Mouse (Mus musculus): Measurements from ENCODE around the gene Fgfbp3.
"Not testable (repeated sequence)": the region's sequence is repeated elsewhere in the genome, so short reads cannot be mapped to it uniquely, and the experiment has no call there.

Gene Fgfbp3

DNA sequence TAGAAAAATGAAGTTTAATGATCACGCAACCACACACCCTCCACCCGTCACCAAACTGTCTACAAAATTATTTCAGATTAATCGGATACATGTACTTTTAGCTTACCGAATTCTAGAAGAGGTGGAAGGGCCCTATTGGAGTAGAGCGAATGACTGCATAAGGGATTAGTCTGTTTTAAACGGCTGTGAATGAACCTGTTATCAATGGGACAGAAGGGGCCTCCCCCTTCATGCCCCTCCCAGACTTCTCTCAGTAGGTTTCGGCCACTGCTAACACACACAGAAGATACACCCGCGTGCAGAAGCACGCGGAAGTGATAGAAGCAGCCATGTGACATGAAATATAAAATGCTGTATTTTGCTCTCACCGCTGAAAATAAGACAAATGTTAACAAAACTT is at the start of gene Fgfbp3:
TSS of gene Fgfbp3 (minus strand) at position 150 of the 400 bp plus-strand sequence.
- DNase-seq, result peak in 1 of 2 experiments; percentile 30

DNA sequence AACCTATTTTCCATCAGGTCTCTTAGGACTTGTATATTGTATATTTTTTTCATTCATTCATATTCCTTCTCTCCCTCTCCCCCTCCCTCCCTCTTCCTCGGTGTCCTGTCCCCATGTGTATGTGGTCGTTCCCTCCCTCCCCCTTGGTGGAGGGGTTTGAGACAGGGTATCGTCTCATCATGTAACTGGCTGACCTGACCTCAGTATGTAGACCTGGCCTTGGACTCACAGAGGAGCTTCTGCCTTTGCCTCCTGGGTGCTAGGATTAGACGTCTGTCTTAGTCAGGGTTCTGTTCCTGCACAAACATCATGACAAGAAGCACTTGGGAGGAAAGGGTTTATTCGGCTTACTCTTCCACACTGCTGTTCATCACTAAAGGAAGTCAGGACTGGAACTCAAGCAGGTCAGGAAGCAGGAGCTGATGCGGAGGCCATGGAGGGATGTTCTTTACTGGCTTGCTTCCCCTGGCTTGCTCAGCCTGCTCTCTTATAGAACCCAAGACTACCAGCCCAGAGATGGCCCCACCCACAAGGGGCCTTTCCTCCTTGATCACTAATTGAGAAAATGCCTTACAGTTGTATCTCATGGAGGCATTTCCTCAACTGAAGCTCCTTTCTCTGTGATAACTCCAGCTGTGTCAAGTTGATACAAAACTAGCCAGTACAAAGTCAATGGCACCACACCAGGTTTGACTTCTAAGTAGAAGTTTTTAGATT is 43.3 kb upstream of the Fgfbp3 start:
- DNase-seq, result not testable (repeated sequence)

DNA sequence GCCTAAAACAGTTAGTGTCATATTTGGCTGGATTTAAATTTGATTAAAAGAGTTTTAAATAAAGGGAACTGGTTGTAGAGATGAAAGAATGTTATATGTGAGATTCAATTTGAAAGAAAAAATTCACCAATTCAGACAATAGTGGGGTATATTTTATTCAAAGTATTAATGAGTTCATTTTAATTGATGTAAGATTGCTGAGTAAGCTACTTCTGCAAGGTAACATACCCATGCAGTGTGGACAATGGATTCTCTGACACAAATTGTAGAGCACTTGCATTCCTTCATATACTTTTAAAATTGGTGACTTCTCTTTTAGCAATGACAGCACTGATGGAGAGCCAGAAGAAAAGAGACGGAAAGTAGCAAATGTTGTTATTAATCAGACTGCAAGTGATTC is 41.9 kb upstream of the Fgfbp3 start:
- no peak for DNase-seq

DNA sequence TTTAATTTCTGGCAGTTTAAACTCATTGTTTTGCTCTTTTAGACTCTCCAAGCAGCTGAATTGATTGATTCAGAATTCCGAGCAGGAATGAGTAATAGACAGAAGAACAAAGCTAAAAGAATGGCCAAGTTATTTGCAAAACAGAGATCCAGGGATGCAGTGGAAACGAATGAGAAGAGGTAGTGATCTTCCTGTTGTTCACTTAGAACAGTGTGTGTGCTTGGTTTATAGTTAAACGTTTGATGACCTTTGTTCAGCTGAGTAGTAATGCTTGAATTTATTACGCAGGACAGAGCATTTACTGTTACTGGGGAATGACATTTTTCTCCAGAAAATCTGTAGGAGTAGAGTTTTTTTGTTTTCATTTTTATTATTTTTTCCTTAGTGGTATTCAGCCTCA is 38.9 kb upstream of the Fgfbp3 start:
- no peak for DNase-seq

DNA sequence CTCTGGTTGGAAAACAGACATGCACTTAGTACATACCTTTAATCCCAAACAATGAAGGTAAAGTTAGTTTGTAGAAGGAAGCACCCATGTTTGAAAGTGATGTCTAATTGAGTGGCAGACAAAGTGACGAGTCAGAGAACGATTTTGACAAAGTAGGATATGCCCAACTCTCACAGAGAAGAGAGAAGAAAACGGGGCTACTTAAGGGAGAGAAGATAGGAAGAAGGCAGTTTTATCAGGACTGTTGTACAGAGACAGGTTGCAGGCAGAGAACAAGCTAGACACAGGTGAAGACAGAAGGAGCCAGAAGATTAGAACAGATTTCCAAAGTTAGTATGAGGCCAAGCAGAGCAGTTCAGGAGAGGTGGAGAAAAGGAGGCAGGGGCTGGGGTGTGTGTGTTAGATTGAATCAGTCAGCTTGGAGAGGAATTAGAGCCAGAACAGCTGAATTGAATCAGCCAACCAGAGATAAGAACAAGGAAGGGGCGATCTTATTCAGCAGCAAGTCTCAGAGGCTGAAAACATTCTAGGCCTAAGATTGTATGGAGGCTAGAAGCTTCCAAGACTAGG is 34.3 kb upstream of the Fgfbp3 start:
- DNase-seq, result no peak

DNA sequence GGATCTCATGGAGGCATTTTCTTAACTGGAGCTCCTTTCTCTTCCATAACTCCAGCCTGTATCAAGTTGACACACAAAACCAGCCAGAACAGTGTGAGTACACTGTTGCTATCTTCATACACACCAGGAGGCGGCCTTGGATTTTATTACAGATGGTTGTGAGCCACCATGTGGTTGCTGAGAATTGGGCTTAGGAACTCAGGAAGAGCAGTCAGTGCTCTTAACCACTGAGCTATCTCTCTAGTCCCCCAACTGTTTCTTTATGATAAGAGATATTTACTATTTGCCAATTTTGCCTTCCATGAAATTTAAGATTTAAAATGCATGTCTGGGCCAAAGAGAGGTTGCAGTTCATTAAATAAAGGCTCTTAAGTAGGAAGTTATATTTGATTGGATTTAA is 20.6 kb upstream of the Fgfbp3 start:
- no peak for DNase-seq

DNA sequence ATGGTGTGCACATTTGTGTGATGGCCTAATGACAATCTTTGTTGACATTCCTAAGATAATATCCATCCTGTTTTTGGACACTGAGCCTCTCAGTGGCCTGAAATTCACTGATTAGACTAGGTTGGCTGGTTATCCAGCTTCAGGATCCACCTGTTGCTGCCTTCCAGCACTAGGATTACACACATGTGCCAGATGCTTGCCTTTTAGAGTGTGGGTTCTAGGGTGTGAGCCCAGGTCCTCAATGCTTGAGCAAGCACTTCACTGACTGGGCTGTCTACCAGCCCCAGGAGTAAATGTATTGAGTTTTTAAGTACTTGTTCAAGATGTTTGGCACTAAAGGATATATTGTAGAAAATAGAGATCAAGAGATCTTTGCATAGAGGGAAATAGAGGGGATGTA is 18.6 kb upstream of the Fgfbp3 start:
- no peak for DNase-seq

DNA sequence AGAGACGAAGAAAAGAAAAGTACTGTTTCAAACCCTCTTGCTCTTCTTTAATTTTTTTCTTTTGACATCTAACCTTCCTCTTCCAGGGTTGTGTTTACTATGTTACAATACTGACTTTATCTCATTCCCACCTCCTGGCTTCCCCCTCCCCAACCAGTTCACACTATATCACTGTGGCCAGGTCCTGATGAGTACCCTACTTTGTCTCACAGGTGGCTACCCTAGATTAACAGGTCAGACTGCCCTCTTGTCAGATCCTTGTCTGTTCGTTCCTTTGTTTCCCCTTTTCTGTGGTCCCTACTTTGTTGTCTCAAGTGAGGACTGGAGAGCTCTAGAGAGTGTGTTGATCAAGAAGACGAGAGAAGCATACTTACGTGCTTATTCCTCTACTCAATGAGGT is 16.9 kb upstream of the Fgfbp3 start:
- no peak for DNase-seq

DNA sequence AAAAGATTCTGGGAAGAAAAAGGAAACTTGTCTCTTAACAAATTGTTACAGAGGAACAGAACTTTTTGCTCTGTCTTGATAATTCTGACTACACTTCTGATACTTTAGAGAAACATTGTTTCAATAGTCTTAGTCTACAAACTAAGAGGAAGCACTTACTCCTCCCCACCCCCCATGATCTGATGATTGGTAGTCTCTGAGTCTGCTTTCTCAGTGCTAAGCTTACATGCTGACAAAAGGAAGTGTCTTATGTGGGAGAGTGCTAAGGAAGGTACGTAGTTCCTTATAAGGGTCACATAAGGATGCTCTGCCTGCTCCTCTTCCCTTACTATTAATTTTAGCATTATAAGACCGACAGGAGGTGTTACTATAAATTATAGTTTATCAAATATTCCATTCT is 13.2 kb upstream of the Fgfbp3 start:
- DNase-seq, result no peak

DNA sequence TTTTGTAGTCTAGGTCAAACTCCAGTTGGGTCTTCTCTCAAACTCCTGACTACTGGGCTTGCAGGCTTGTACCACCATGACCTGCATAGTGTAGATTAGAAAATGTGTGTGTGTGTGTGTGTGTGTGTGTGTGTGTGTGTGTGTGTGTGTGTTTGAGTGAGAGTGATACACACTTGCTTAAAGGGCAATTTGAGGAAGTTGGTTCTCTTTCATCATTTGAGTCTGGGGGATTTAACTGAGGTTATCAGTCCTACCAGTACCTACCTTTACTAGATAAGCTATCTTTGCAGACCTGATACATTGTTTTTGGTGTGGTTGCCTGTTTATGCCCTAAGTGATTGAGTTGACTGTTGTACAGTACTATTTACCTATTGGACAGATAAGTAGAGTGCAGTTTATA is 12.7 kb upstream of the Fgfbp3 start:
- no peak for DNase-seq

DNA sequence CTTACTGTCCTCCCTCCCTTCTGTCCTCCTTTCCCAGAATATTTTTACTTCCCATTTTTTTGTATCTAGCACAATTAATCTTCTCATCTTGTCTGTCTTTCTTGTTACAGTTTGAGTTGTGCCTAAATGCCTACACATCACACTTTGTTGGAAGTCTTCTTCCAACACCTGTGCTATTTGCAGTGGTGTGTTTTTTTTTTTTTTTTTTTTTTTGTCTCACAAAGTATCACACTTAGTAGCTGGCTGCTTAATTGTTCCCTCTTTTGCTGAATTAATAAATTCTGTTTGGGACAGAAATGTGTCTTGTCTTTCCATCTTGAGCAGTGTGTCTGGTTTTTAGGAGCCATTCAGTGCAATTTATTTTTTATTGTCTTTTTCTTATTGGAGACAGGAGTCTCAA is 10.4 kb upstream of the Fgfbp3 start:
- DNase-seq, result no peak

DNA sequence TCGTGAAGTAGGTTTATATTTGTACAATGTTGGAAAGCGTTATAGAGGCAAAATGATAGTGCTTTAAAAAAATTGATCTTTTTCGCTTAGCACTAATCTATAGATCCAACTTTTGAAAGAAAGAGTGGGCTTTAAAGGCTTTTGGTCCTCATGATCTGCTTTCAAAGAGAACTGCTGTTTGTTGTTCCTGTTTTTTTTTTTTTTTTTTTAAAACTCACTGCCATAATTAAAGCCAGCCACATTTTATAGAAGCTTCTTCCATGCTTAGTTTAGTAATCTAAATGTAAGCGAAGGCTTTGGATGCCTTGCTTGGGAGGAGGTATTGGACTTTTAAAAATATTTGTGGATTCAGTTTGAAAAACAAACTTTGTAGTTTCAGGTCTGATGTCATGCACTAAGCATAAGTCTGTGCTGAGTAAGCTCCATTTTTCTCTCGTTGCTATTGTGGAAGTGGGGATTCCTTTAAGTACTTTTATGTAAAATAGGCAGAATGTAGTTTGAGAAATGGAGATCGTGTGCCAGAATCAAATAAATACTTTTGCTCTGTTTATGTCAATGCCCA is 8.5 kb upstream of the Fgfbp3 start:
- no peak for DNase-seq

DNA sequence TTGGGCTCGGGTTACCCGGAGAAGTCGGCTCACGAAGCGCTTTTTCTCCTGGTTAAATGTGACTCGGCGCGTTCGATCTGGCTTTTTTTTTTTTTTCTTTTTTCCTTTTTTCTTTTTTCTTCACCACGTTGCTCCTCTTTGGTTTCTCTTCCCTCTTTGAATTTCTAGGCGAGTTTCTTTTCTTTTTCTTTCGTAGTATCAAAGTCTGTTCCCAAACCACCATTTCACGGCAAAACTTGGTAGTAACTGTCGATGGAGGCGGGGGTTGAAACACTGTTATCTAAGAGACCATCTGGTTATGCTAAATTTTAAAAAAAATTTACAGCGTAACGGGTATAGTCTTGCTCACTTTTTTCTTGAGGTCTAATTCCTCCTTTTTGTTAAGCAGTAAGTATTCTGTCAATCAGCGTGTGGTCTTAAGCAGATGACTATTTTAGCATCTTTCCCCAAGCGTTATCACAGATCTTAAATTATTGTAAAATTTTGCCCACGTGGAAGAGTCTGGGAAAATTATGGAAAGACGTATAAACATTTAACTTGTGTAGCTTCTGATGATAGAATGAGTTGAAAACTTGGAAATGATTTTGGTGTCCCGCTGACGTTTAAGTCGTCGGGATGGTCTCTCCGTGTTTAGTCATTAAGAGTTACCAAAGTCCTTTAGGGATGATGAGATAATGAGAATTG is 7.3 kb upstream of the Fgfbp3 start:
- DNase-seq, result no peak

DNA sequence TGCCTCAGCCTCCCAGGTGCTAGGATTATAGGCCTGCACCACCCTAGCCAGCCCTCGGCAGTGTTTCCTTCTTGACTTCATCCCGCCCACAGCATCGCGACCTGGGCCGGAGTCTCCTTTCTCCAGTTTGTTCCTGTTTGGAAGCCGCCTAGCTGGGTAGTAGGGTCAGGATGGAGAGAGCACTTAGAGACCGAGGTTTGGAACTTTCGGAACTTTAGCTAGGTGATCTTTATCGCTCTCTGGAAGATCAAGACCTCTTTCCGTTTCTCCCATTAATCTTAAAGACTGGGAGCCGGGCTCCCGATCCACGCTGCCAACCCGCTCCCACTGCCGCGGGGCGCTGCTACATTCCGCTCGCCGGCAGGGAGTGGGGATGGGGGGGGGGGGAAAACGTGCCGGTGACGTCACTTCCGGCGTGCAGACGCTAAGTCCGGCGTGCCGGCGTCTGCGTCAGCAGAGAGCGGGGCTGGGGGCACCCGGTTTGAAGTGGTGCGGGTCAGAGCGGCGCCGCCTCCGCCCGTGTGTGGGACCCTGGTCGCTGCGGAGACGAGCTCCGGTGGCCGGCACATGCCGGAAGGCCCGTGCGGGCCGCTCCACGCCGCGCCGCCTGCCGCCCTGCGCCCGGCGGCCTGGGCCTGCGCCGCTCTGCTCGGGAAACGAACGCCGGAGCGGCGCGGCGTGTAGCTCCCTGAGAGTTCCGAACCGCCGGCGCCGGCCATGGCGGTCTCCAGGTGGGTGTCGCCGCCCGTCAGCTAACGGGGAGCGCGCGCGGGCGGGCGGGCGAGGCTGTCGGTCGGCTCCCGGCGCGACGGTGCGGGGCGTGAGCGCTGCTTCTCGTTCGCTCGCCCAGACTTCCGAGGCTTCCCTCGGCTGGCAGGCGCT is 6.5 kb upstream of the Fgfbp3 start, which contains the start of gene Btaf1:
TSS of gene Btaf1 (plus strand) at position 409 of the 882 bp plus-strand sequence.
- DNase-seq, result peak; percentile 90 to 93

DNA sequence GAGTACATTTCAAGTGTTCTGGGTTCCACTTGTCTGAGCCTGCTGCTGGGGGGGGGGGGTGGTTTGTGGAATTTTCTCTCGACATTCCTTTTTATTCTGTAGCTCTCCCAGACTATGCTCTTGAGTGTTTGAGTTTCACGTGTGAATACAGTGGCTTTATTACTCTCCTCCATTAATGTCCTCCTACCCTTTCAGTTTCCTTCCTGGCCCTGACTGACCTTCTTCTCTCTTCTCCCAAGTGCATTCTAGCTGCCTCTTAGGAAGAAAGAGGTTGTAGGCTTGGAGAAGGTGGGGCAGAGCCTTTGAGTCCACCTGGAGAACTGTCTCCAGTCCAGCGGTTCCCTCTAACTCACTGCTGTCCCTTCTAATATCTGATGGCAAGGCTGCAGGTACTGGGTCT is 3.5 kb upstream of the Fgfbp3 start:
- no peak for DNase-seq

DNA sequence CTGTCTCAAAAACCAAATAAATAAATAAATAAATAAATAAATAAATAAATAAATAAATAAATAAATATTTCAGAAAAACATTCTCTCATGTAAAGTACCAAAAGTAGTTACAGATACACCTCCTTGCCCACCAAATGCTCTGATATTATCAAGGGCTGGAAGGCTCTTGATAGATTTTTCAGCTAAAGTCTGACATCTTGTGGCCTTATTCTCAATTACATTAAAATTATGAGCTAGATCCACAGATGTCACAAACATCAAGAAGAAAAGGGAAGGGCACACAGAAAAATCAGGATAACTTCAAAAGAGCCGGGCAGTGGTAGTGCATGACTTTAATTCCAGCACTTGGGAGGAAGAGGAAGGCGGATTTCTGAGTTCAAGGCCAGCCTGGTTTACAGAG is 2.6 kb upstream of the Fgfbp3 start:
- no peak for DNase-seq

DNA sequence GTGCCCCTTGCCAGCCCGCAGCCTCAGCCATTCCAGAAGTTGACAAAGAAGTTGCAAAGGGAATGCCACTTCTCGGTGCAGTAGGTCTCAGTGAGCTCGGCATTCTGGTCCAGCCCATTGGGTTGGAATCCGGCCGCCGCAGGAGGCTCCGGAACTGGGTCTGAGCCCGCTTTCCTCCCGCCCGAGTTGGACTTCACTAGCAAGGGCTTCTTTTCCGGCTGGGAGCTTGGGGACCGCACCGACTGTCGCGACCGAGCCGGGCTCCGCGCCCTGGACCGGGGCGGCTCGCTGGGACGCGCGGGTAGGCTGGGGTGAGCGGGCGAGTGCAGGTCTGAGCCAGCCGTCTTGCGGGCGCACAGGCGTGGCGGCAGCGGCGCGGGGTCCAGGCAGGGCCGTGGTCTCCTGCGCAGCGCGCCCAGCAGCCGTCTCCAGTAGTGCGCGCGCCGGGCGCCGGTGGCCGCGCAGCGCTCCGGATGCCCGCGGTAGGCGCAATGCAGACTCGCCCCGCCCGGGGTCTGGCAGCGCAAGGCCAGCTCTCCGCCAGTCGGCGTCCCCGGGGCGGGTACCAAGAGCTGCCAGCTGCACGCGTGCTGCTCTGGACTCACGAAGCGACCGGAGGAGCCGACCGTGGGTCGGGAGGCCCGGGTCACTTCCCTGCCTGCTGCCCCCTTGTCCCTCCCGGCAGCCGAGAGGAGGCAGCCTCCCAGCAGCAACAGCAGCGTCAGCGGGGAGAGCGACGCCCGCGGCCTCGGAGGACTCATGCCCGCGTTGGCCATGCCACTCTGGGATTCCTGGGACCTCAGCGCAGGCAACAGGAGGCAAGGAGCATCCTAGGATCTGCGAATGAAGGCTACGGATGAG is 744 bp downstream of the Fgfbp3 start:
- peak; percentile 93 for DNase-seq

DNA sequence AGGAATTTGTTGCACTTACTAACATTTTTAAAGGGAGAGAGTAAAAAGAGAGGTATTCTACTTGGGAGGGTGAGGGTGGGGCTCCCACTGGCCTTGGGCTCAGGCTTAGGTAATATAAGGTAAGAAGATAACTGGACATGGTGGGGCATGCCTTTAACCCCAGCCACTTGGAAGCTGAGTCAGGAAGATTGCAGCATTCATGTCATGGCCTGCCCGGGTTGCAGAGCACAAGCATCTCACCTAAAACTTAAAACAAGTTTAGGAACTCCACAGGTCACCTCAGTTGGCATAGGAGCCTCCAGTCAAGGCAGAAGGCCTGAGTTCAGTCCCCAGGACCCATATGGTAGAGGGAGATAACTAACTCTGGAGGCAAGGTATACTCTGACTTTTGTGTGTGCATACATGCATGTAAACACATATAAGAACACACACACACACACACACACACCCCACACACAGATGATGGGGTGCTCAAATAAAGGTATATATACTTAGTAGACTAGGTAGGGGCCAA is 2.5 kb downstream of the Fgfbp3 start:
- DNase-seq, result no peak

DNA sequence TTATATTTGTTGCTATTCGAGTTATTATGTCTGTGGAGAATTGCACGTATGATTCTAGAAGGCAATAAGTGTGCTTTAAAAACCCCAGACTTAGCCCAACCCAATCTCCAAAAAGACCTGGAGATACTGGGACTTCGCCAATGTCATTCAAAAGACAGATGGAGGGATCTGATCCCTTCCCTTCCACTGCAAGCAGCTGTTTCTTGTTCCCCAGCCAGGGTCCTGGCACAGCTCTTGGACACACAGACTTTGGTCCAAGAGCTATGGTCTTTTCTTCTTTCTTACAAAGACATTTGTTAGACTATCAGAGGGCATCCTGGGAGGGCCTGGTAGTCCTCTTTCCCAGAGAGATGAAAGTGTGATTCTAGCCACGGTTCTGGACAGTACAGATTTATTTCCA is 3.2 kb downstream of the Fgfbp3 start:
- DNase-seq, result no peak

DNA sequence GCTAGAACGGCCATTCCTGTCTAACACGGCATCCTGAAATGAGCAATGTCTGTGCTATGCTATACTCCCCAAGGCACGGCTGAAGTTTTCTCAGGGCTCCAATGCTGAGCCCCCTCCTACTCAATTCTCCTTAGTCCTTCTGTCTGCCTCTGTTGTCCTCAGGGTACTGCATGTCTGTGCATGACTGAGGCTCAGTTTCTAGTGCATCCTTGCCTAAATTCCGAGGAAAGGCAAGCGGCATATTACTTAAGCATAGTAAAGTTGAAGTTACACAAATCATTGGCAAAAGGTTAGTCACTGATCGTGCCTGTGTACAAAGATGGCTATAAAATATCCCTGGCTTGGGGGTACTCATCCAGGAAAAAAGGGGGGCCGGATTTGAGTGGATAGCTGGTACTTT is 6.4 kb downstream of the Fgfbp3 start:
- no peak for DNase-seq

DNA sequence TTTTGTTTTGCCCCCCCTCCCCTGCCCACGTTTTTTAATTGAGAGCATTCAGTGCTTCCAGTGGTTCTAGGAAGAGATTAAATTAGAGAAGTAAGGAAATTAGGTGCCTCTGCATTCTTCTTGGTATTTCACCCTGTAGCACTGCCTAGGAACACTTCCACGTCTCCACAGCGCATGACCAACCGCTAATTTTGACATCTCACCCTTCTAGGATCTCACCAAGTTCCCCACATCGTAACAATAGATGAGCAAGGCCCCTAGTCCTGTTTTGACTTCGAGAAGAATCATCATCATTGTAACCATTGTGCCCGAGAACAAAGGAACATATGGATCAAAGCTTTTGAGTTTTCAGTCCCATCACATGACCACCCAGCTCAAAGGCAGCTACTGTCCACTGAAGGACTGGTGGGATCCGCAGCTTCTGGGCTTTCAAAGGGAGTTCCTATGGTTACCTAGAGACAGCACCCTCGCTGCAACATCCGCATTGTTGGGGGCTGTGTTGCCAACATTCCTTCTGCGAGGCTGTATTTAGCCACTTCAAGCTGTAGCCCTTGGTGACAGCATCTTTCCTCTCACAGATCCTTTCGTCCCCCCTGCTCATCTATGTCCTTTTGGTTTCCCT is 8.9 kb downstream of the Fgfbp3 start:
- no peak for DNase-seq

Measured in cerebellum, adult 18-20 months (tissue).